Mouse (Mus musculus): ENCODE results near the gene Atg5. TPM values are rescaled to one million over a fixed set of nuclear protein-coding genes. Genes with fewer than 3 reads are reported as not detected.
"Not testable (repeated sequence)": the region's sequence is repeated elsewhere in the genome, so short reads cannot be mapped to it uniquely, and the experiment has no call there.

Gene Atg5
- total RNA-seq, 2 experiments from 2014 or later, result 9.2 to 10.6 TPM

GRCm38 (mm10) chr10:44306308-44306707, 38.1 kb downstream of the Atg5 start:
- intact Hi-C loops (cut with DNase I; ENCODE audit: low total_unique reads), result no loop called here
- DNase-seq, result no peak

GRCm38 (mm10) chr10:44308280-44308679, 40.1 kb downstream of the Atg5 start:
- intact Hi-C loops (cut with DNase I; ENCODE audit: low total_unique reads), result no loop called here
- no peak for DNase-seq

- DNase-seq, result no peak
- intact Hi-C loops (cut with DNase I; ENCODE audit: low total_unique reads), result no loop called here
Observed at GRCm38 (mm10) chr10:44309250-44309649, 41.1 kb downstream of the Atg5 start.

GRCm38 (mm10) chr10:44315276-44315675, 47.1 kb downstream of the Atg5 start:
- intact Hi-C loops (cut with DNase I; ENCODE audit: low total_unique reads), result no loop called here

DNA sequence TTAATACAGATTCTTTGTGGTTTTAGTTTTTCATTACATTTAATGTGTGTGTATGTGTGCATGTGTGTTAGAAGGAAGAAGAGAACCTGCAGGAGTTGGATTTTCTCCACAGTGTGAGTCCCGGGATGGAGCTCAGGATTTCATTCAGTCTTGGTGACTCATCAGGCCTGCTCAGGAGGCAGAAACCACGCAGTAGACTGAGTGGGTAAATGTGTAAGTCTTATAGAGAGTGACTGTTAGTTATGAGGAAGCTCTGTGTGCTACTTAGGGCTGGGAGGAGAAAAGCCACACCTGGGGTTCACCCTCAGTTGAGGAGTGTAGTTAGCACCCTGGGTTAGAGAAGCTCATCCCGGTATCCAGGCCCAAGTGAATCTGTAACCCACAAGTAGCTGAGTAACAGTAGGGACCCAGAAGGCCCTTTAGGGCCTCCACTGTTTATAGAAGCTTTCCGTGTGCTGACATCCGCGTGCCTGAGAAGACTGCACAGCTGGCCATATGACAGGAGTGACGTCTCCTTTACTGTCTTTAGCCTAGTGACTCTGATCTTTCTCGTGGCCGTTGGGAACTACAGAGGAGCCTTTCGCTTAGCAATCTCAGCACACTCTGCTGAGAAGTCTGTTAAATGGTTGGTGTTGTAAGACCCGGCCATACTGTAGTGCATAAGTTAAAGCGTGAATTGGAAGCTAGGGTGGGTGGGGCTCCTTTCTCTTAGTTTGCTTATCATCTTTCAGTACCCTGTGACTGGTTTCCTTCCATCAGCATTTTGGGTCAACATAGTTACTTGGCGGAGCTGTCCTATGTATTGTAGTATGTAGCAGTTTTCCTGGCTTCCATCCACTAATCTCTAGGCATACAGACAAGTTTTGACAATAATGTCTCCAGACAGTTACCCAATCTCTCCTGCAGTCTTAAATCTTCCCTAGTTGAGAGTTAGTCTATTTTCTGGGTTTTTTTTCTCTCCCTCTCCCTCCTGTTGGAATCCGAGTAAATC, 48.4 kb downstream of the Atg5 start:
- no peak for DNase-seq
- intact Hi-C loops (cut with DNase I; ENCODE audit: low total_unique reads), result no loop called here

More at GRCm38 (mm10) chr10:44315276-44315675, 47.1 kb downstream of the Atg5 start:
- no peak for DNase-seq

DNA sequence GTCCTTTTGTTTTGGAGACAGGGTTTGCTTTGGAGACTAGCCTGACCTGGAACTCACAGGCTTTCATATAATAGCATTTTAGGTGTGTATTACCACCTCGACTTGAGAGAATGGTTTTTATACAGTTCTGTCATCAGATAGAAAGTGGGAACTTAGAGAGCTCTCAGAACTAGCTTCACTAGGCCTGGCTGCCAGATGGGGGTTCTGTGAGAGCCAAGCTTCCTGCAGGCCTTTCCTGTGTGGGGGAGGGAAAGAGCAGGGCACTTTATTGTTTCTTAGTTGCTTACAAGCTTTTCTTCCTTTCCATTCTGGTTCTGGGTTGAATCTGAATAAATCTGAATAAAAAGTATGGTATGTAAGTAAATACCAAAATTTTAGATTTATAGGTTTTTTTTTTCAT, 54.0 kb downstream of the Atg5 start:
- intact Hi-C loops (cut with DNase I; ENCODE audit: low total_unique reads), result no loop called here
- DNase-seq, result no peak

GRCm38 (mm10) chr10:44323070-44323775, 55.1 kb downstream of the Atg5 start:
- intact Hi-C loops (cut with DNase I; ENCODE audit: low total_unique reads), result no loop called here
- DNase-seq, result no peak

DNA sequence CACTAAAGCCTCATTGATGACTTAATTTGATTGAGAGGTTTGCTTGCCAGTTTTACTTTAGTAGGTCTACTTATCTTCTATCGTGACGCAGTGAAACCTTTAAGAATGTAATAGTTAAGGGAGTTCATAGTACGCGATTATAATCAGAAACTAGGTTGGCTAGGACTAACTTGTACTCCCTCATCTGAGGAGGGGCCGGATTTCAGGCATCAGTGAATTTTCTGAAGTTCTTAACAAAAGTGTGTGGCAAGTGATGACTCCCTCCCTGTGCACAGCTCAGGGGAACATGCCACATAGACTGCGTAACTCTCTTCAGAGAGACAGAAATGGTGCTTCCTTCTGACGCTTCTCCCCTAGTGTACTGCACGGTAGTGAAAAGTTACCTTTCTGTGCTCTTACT, 55.7 kb downstream of the Atg5 start:
- intact Hi-C loops (cut with DNase I; ENCODE audit: low total_unique reads), result no loop called here
- no peak for DNase-seq

- intact Hi-C loops (cut with DNase I; ENCODE audit: low total_unique reads), result no loop called here
- DNase-seq, result peak; percentile 13
Observed at GRCm38 (mm10) chr10:44325551-44326500, 57.7 kb downstream of the Atg5 start.

GRCm38 (mm10) chr10:44327057-44327456, 58.9 kb downstream of the Atg5 start:
- DNase-seq, result no peak
- intact Hi-C loops (cut with DNase I; ENCODE audit: low total_unique reads), result no loop called here

DNA sequence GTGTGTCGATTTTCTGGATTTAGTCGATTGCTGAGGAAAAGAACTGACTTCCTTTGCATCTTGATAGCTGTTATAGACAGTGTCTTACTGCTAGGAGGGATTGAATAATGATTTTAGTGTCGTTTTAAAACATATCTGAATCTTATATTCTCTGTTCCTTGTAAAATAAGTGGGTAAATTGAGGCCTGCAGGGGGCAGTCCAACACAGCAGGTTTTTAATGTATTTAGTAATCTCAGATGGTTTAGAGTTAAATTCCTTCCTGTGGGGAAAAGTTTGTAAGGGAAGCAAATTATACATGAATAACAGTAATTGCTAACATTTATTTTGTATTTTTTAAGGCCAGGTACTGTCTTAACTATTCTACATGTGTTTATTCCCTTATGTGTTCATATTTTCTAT, 60.2 kb downstream of the Atg5 start:
- intact Hi-C loops (cut with DNase I; ENCODE audit: low total_unique reads), result no loop called here
- peak; percentile 14 for DNase-seq

DNA sequence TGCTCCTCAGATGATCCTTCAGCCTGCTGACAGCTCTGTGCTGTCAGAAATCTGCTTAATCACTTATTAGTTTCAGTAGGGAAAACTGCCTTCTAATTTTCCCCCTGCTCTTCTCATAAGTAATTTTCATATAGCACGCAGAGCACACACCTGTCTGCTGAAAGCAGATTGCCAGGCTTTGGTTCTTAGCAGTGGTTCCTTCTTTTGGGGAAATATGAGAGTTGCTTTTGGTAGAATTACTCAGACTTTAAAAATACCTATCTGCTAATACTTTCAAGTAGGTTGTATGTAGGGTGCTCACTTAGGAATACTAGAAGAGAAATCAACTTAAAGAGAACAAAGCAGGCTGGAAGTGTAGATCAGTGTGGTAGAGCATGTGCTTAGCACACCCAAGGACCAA, 62.6 kb downstream of the Atg5 start:
- DNase-seq, result no peak
- intact Hi-C loops (cut with DNase I; ENCODE audit: low total_unique reads), result no loop called here

- no peak for DNase-seq
- intact Hi-C loops (cut with DNase I; ENCODE audit: low total_unique reads), result no loop called here
Observed at GRCm38 (mm10) chr10:44331469-44331868, 63.3 kb downstream of the Atg5 start.

DNA sequence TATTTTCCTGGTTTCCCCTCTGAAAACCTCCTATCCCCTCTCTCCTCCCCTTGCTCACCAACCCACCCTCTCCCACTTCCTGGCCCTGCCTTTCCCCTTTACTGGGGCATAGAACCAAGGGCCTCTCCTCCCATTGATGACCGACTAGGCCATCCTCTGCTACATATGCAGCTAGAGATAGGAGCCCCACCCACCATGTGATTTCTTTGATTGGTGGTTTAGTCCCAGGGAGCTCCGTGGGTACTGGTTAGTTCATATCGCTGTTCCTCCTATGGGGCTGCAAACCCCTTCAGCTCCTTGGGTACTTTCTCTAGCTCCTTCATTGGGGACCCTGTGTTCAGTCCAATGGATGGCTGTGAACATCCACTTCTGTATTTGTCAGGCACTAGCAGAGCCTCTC, 64.5 kb downstream of the Atg5 start:
- intact Hi-C loops (cut with DNase I; ENCODE audit: low total_unique reads); DNase-seq: not testable (repeated sequence)

GRCm38 (mm10) chr10:44336641-44337382, 68.7 kb downstream of the Atg5 start:
- intact Hi-C loops (cut with DNase I; ENCODE audit: low total_unique reads); DNase-seq: not testable (repeated sequence)

- intact Hi-C loops (cut with DNase I; ENCODE audit: low total_unique reads), result no loop called here
Observed at GRCm38 (mm10) chr10:44338571-44338970, 70.4 kb downstream of the Atg5 start.

DNA sequence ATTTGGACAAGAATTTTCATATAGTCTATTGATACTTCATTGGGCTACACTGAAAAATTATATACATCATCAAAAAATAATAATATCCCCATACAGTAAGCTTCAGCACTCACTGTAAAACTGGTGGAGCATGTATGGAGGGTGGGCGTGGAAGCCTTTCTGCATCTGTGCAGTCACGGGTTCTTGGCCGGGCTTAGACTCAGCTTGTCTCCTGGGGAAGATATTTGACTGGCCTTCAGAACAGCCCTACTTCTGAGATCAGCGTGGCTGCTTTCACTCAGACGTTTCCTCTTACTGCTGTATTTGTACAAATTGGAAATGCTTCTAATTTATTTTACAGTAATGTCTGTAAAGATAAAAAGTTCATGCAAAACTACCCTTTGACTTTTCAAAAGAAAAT, 71.2 kb downstream of the Atg5 start:
- DNase-seq, result no peak
- intact Hi-C loops (cut with DNase I; ENCODE audit: low total_unique reads), result no loop called here

More at GRCm38 (mm10) chr10:44338571-44338970, 70.4 kb downstream of the Atg5 start:
- no peak for DNase-seq

- DNase-seq, result no peak
- intact Hi-C loops (cut with DNase I; ENCODE audit: low total_unique reads), result no loop called here
Observed at GRCm38 (mm10) chr10:44340928-44341327, 72.8 kb downstream of the Atg5 start.

All from gastrocnemius, postnatal 14 days (tissue).